Mouse (Mus musculus) kidney, adult 2 months (tissue): Measurements from ENCODE around the gene Ccdc148. TPM values are rescaled to one million over a fixed set of nuclear protein-coding genes. Genes with fewer than 3 reads are reported as not detected.
A peak's percentile ranks its signal among the peaks of the same experiment; 100 is the strongest.

Experiments
- DNase-seq: peaks from one replicate; pipeline ENCODE4 v3.0.0; 2021
- H3K27ac ChIP-seq: fragments of 200-500 bp; 2 replicates; pipeline ENCODE4 v1.5.1; 2012; ENCODE audit warnings: low read depth, low read length, control low read depth, inconsistent platforms; ENCODE audit not compliant: insufficient read depth
- H3K27me3 ChIP-seq: fragments of 200-500 bp; replicated peaks from 2 replicates; pipeline ENCODE4 v1.6.1; 2012; ENCODE audit warnings: mild to moderate bottlenecking, moderate library complexity, low read length, inconsistent platforms; ENCODE audit not compliant: control insufficient read depth, insufficient read depth
- H3K36me3 ChIP-seq: fragments of 200-500 bp; 2 replicates; pipeline ENCODE4 v1.6.1; 2012; ENCODE audit warnings: mild to moderate bottlenecking, moderate library complexity, low read length, inconsistent platforms; ENCODE audit not compliant: control insufficient read depth, insufficient read depth
- H3K4me1 ChIP-seq: fragments of 200-500 bp; 2 replicates; pipeline ENCODE4 v1.6.1; 2011; ENCODE audit warnings: low read length; ENCODE audit not compliant: control insufficient read depth, insufficient read depth
- H3K4me3 ChIP-seq: fragments of 200-500 bp; 2 replicates; pipeline ENCODE4 v1.5.1; 2011; ENCODE audit warnings: mild to moderate bottlenecking, low read depth, low read length, control low read depth; ENCODE audit not compliant: insufficient read depth
- CTCF ChIP-seq: fragments of 200-500 bp; conservative IDR thresholded peaks from 2 replicates; pipeline ENCODE4 v1.5.1; 2011; ENCODE audit warnings: low read depth, mild to moderate bottlenecking, control low read depth, low read length, moderate library complexity, mixed read lengths; ENCODE audit not compliant: insufficient read depth, insufficient read length
- POLR2A ChIP-seq: fragments of 200-500 bp; IDR thresholded peaks from one replicate; pipeline ENCODE4 v1.6.1; 2011; ENCODE audit warnings: low read depth, low read length, control low read depth
- WGBS: fragments of 180-500 bp; shearing (Covaris S2); methylation state at CpG from one replicate; pipeline ENCODE4 v1.1.7; 2018; 5-methylcytosine and 5-hydroxymethylcytosine counted together
- polyA plus RNA-seq: library from polyadenylated mRNA; depleted of rRNA; stranded (reverse); fragments of >200 nt; gene quantifications from 2 replicates; pipeline ENCODE4 v1.2.3, GENCODE M21; 2012

Gene Ccdc148
- polyA plus RNA-seq, 1 experiment = 1.0 TPM

DNA sequence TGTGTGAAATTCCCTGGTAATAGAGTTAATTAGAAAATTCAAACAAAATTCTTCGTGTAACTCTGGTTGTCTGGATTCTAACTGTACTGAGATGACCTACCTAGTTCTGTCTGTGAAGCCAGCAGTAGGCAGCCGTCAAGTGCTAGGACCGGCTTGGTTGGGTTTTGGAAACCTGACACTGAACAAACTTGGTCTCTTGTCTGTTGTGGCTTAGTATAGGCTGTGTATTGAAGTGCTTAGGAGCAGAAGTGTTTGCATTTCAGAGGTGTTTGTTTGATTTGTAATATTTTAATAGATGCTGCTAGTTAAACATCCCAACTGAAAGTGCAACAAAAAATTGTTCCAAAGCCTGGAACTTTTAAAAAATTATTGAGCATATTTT, 9.7 kb upstream of the Ccdc148 start:
- H3K27ac ChIP-seq = peak overlapping the region; percentile 92
- WGBS = 51% methylated on average over 3 of the region's 3 CpGs
- no peak for DNase-seq
- H3K36me3 ChIP-seq = no peaks in the 10 kb centered on the region
- no peak for TF ChIP-seq POLR2A
- no peak for TF ChIP-seq CTCF
- H3K4me3 ChIP-seq = no peak overlapping the region
- peaks cover 28% of the 10 kb centered on the region for H3K4me1 ChIP-seq
- H3K27me3 ChIP-seq = no peaks in the 10 kb centered on the region

DNA sequence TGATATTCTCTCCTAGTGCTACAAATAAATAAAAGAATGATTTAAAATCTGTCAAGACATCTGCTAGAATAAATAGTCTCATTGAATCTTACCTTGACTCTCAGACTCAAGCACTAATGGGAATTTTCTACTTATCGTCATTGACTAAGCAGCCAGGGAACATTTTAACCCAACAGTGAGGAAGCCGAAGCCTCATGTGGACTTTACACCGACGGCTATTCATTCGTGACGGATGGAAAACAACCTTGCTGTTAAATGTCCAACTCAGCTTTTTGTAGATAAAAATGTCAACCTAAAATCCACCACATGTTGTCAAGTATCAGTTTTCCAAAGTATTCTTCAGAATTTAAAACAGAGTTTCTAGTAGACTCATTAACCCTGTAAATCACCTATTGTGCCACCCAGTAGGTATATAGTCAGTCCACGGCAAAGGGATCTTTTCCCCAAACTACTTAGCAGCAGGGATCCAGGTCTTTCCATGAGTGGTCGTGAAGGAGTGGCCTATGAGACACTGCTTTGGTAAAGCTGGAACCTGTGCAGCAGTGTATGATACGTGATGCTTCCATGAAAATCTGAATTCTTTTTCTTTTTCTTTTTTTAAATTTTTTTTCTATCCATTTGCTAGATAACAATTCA, 9.2 kb upstream of the Ccdc148 start:
- Histone ChIP-seq H3K36me3 (no peaks in the 10 kb centered on the region), H3K4me1 (peaks cover 28% of the 10 kb centered on the region), H3K27ac (peak overlapping the region; percentile 92), H3K4me3 (no peak overlapping the region), H3K27me3 (no peaks in the 10 kb centered on the region)
- 30% methylated on average over 9 of the region's 9 CpGs for WGBS
- peak; percentile 90 for DNase-seq
- TF ChIP-seq POLR2A (no peak), CTCF (no peak)

- Histone ChIP-seq H3K4me3 (no peak overlapping the region), H3K27ac (peak overlapping the region; percentile 24), H3K36me3 (no peaks in the 10 kb centered on the region), H3K27me3 (no peaks in the 10 kb centered on the region), H3K4me1 (peaks cover 33% of the 10 kb centered on the region)
- no peak for TF ChIP-seq POLR2A
- no peak for TF ChIP-seq CTCF
- 32% methylated on average over 4 of the region's 4 CpGs for WGBS
- DNase-seq = peak; percentile 50
Observed at GRCm38 (mm10) chr2:59167830-59168229, 7.3 kb upstream of the Ccdc148 start.

DNA sequence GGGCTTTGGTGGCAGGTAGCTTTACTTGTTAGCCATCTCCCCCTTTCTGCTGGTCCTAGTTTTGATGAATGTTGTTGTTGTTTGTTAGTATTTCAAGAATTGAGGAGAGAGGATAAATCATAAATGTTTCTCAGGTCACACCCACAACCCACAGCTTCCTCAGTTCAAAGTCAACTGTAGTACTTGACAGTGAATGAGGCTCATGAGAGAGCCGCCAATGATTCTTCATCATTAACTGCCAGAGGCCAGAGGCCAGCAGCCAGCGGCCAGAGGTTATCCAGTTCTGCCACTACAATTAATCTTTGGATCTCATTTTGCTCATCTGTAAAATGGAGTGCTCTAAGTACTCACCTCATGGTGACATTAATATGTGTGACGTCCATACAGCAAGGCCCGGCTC, 6.5 kb upstream of the Ccdc148 start:
- Histone ChIP-seq H3K27ac (peak overlapping the region; percentile 54), H3K27me3 (no peaks in the 10 kb centered on the region), H3K36me3 (no peaks in the 10 kb centered on the region), H3K4me3 (no peak overlapping the region), H3K4me1 (peaks cover 31% of the 10 kb centered on the region)
- WGBS = 54% methylated on average over 4 of the region's 4 CpGs
- peak; percentile 85 for DNase-seq
- TF ChIP-seq CTCF (no peak), POLR2A (no peak)

GRCm38 (mm10) chr2:59162285-59162600, 1.8 kb upstream of the Ccdc148 start:
- WGBS = 20% methylated on average over 8 of the region's 8 CpGs
- H3K4me3 ChIP-seq = peak overlapping the region; percentile 87
- no peak for DNase-seq

GRCm38 (mm10) chr2:59161441-59162284, 1.2 kb upstream of the Ccdc148 start:
- Histone ChIP-seq H3K4me1 (peaks cover 15% of the 10 kb centered on the region; the same call in 1 of the 2 replicates), H3K4me3 (peak overlapping the region; percentile 87), H3K27ac (peak overlapping the region; percentile 91), H3K27me3 (no peaks in the 10 kb centered on the region), H3K36me3 (no peaks in the 10 kb centered on the region)
- DNase-seq = peak; percentile 91
- TF ChIP-seq POLR2A (peak; percentile 15), CTCF (0 out of 2 replicates have a peak, but pooled peaks have one; percentile 28)
- 1% methylated on average over 74 of the region's 74 CpGs for WGBS

More at GRCm38 (mm10) chr2:59162285-59162600, 1.8 kb upstream of the Ccdc148 start:
- H3K4me1 ChIP-seq = peaks cover 15% of the 10 kb centered on the region; the same call in 1 of the 2 replicates
- H3K27ac ChIP-seq = peak overlapping the region; percentile 91
- TF ChIP-seq CTCF = no peak
- TF ChIP-seq POLR2A = no peak
- no peaks in the 10 kb centered on the region for H3K36me3 ChIP-seq
- no peaks in the 10 kb centered on the region for H3K27me3 ChIP-seq

GRCm38 (mm10) chr2:59161021-59161440, 548 bp upstream of the Ccdc148 start:
- Histone ChIP-seq H3K4me3 (peak overlapping the region; percentile 87), H3K27ac (peak overlapping the region; percentile 91), H3K27me3 (no peaks in the 10 kb centered on the region), H3K36me3 (no peaks in the 10 kb centered on the region), H3K4me1 (peaks cover 13% of the 10 kb centered on the region; the same call in 1 of the 2 replicates)
- DNase-seq = no peak
- TF ChIP-seq CTCF (no peak), POLR2A (no peak)
- WGBS = under 1% methylated on average over 50 of the region's 58 CpGs
